Mouse (Mus musculus) E14TG2a.4 (cell line): ENCODE results near the gene Nop9.

Experiments
- CTCF ChIP-seq: conservative IDR thresholded peaks from 2 replicates; pipeline ENCODE4 v1.5.1; 2014; ENCODE audit warnings: low read length
- POU5F1 ChIP-seq: IDR thresholded peaks from 2 replicates; pipeline ENCODE4 v1.6.1; 2014; ENCODE audit warnings: low read length, borderline replicate concordance

- TF ChIP-seq CTCF = no peak
- TF ChIP-seq POU5F1 = no peak
Observed at GRCm38 (mm10) chr14:55730531-55731032, 14.9 kb upstream of the Nop9 start.
